Mouse (Mus musculus): ENCODE measurements around the gene Fam129c. TPM values are rescaled to one million over a fixed set of nuclear protein-coding genes. Genes with fewer than 3 reads are reported as not detected.
A peak's percentile ranks its signal among the peaks of the same experiment; 100 is the strongest.

Fam129c gene
- total and polyA plus RNA-seq, 2 experiments from 2014 or later, result 3.3 to 6.0 TPM

DNA sequence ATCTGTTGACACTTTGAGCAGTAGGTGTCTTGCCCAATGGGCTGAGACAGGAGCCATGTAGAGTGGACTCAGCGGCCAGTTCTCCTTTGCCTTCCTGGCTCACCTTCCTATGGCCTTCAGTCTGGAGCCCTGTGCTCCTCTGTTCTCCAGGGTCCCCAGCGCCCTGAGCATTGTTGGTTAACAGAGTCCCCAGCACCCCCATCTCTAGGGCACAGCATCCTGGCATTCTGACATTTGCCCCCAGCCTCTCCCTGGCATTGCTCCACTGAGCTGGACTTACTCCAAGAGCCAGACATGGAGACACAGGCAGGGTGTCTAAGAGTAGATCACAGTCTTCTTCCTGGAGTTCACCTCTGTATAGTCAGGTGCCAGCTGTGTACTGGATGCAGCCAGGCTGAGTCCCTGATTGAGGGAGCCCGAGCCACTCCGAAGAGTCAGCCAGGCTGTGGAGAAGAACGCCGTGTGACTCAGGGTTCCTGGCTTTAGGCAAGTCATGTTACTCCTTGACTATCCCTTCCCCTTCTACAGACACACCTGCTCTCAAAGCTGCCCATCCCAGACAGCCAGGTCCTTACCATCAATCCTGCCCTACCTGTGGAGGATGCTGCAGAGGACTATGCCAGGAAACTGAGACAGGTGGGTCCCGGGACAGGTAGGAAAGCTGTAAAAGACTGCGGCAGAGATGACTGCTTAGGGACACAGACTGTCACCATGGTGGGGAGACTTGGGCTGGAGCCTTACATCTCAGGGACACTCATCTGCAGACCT lies 3.7 kb upstream of the Fam129c start:
- TF ChIP-seq CTCF (IDR thresholded peaks at IDR 0.05; ENCODE audit: low read depth), result no peak
- no peaks in the 10 kb centered on the region for H3K9me3 ChIP-seq (ENCODE audit: low read length)
- 0 out of 2 replicates have a peak overlapping the region, but pooled peaks have one; percentile 24 for H3K9ac ChIP-seq (replicated peaks; ENCODE audit: low read length)
- 87% methylated on average over 8 of the region's 8 CpGs for WGBS
- peaks cover 11% of the 10 kb centered on the region for H3K4me1 ChIP-seq (ENCODE audit: insufficient read depth, low read length)
- no peak overlapping the region for H3K4me3 ChIP-seq (ENCODE audit: low read length)
- no peaks in the 10 kb centered on the region for H3K27me3 ChIP-seq (ENCODE audit: insufficient read depth, low read length)
- peak overlapping the region; percentile 98; the same call in 1 of the 2 replicates for H3K27ac ChIP-seq
- no peaks in the 10 kb centered on the region for H3K36me3 ChIP-seq (ENCODE audit: insufficient read depth, low read length)
- no peak for DNase-seq (ENCODE audit: low spot score)
- H3K4me2 ChIP-seq (ENCODE audit: low read depth, low read length), result no peak overlapping the region
- no peak for ATAC-seq

DNA sequence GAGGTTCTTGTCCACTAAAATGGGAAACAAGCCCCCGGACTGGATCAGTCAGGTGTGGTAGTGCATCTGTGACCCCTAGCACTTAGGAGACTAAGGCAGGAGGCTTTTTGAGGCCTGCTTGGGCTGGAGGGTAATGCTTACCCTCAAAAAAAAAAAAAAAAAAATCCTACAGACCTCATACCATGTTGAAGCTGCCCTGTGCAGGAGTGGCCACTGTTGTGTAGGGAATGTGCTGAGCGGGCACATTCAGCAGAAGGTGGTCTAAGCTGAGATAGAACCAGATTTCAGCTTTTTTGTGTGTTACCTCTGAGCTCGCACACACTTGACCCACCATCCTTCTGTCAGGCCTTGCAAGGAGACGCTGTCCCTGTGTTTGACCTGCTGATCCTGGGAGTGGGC lies 3.1 kb upstream of the Fam129c start:
- H3K4me2 ChIP-seq (ENCODE audit: low read depth, low read length), result no peak overlapping the region
- no peak for TF ChIP-seq CTCF (IDR thresholded peaks at IDR 0.05; ENCODE audit: low read depth)
- no peaks in the 10 kb centered on the region for H3K27me3 ChIP-seq (ENCODE audit: insufficient read depth, low read length)
- no peaks in the 10 kb centered on the region for H3K36me3 ChIP-seq (ENCODE audit: insufficient read depth, low read length)
- H3K27ac ChIP-seq, result no peak overlapping the region
- H3K9me3 ChIP-seq (ENCODE audit: low read length), result no peaks in the 10 kb centered on the region
- H3K9ac ChIP-seq (replicated peaks; ENCODE audit: low read length), result no peak overlapping the region
- 92% methylated on average over 4 of the region's 4 CpGs for WGBS
- H3K4me1 ChIP-seq (ENCODE audit: insufficient read depth, low read length), result peaks cover 11% of the 10 kb centered on the region
- DNase-seq (ENCODE audit: low spot score) (no peak), ATAC-seq (no peak)
- H3K4me3 ChIP-seq (ENCODE audit: low read length), result no peak overlapping the region

DNA sequence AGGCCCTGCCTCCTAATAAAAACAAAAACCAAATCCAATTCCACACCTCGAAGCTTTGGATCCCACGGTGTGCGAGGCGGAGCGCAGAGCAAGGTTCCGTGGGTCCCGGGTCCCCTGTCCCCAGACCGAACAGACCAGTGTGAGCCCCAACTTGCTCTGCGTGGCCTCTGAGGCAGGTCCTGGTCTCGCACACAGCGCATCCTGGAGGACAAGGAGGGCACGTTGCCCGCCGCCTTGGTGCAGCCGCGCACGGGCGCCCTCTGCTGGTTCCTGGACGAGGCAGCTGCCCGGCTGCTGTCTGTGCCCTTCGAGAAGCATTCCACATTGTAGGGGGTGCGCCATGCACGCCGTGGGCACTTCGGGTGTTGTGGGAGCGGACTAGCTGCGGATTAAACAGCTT lies 1.6 kb upstream of the Fam129c start:
- peak overlapping the region; percentile 25 for H3K4me2 ChIP-seq (ENCODE audit: low read depth, low read length)
- H3K36me3 ChIP-seq (ENCODE audit: insufficient read depth, low read length), result no peaks in the 10 kb centered on the region
- H3K4me1 ChIP-seq (ENCODE audit: insufficient read depth, low read length), result peaks cover 11% of the 10 kb centered on the region
- ATAC-seq, result peak; percentile 50
- H3K27ac ChIP-seq, result no peak overlapping the region
- no peak overlapping the region for H3K4me3 ChIP-seq (ENCODE audit: low read length)
- H3K27me3 ChIP-seq (ENCODE audit: insufficient read depth, low read length), result peaks cover 4% of the 10 kb centered on the region; the same call in 1 of the 2 replicates
- TF ChIP-seq CTCF (IDR thresholded peaks at IDR 0.05; ENCODE audit: low read depth), result peak; percentile 100
- DNase-seq (ENCODE audit: low spot score), result peak; percentile 91
- WGBS, result 8% methylated on average over 27 of the region's 27 CpGs
- H3K9ac ChIP-seq (replicated peaks; ENCODE audit: low read length), result 0 out of 2 replicates have a peak overlapping the region, but pooled peaks have one; percentile 21
- no peaks in the 10 kb centered on the region for H3K9me3 ChIP-seq (ENCODE audit: low read length)

DNA sequence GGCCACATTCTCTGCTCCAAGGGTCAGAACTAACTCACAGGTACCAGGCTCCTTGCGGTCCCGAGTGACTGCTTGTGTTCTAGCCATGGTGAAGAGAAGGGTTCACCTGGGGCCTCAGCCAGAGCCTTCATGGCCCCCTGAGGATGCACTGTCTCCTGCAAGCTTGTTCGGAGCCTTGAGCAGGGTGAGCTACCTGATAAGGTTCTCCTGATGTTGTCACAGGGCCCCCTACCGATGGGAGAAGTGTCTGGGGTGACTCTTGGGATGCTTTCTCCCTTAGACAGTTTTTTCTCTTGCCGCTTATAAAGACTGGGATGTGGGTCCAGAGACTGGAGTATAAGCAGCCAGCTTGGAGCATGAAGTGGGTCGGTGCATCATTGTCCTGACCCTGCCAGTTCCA lies 1.1 kb upstream of the Fam129c start:
- 63% methylated on average over 6 of the region's 6 CpGs for WGBS
- Histone ChIP-seq H3K9ac (replicated peaks; ENCODE audit: low read length) (no peak overlapping the region), H3K4me2 (ENCODE audit: low read depth, low read length) (peak overlapping the region; percentile 25; the same call in 1 of the 2 replicates)

DNA sequence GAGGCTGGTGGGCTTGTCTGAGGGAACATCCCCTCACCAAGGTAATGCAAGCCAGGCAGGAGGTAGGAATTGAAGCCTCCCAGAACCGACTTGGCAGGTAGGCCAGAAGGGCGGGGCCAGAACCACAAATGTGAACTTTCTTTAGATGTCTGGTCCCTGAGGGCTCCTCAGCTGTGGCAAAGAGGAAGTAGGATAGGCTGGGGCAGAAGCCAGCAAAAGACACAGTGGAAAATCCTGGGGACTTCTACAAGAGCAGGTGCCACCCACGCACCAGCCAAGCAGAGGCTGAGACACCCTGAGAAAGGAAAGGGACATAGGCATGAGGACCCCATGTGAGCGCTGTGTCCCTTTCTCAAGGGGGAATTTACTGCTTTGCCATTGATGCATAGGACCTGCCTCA lies 650 bp upstream of the Fam129c start:
- Histone ChIP-seq H3K9me3 (ENCODE audit: low read length) (no peaks in the 10 kb centered on the region), H3K27ac (no peak overlapping the region), H3K9ac (replicated peaks; ENCODE audit: low read length) (no peak overlapping the region), H3K36me3 (ENCODE audit: insufficient read depth, low read length) (no peaks in the 10 kb centered on the region), H3K27me3 (ENCODE audit: insufficient read depth, low read length) (peaks cover 4% of the 10 kb centered on the region; the same call in 1 of the 2 replicates), H3K4me2 (ENCODE audit: low read depth, low read length) (no peak overlapping the region), H3K4me3 (ENCODE audit: low read length) (no peak overlapping the region), H3K4me1 (ENCODE audit: insufficient read depth, low read length) (peaks cover 11% of the 10 kb centered on the region)
- no peak for TF ChIP-seq CTCF (IDR thresholded peaks at IDR 0.05; ENCODE audit: low read depth)
- ATAC-seq (no peak), DNase-seq (ENCODE audit: low spot score) (no peak)
- 82% methylated on average over 4 of the region's 4 CpGs for WGBS

More for the DNA sequence above, 1.1 kb upstream of the Fam129c start:
- no peak overlapping the region for H3K27ac ChIP-seq
- H3K4me3 ChIP-seq (ENCODE audit: low read length), result no peak overlapping the region
- peaks cover 11% of the 10 kb centered on the region for H3K4me1 ChIP-seq (ENCODE audit: insufficient read depth, low read length)
- TF ChIP-seq CTCF (IDR thresholded peaks at IDR 0.05; ENCODE audit: low read depth), result no peak
- peaks cover 4% of the 10 kb centered on the region; the same call in 1 of the 2 replicates for H3K27me3 ChIP-seq (ENCODE audit: insufficient read depth, low read length)
- DNase-seq (ENCODE audit: low spot score) (no peak), ATAC-seq (no peak)
- no peaks in the 10 kb centered on the region for H3K9me3 ChIP-seq (ENCODE audit: low read length)
- H3K36me3 ChIP-seq (ENCODE audit: insufficient read depth, low read length), result no peaks in the 10 kb centered on the region

DNA sequence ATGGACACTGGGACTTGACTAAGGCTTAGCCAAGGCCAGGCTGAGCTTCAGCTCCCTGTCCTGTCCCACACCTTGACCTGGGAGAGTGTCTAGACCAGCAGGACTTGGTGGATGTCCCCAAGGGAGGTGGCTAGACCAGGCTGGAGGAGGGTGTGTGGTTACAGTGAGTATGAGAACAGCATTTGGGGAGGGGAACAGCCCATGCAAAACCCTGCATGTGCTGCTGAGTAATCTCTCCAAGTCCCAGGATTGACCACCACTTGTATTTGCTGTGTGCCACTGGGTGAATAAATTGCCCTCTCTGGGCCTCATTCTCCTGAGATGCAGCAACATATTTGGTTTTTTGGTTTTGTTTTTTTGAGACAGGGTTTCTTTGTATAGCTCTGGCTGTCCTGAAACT lies 927 bp downstream of the Fam129c start:
- no peak overlapping the region for H3K4me2 ChIP-seq (ENCODE audit: low read depth, low read length)
- no peaks in the 10 kb centered on the region for H3K36me3 ChIP-seq (ENCODE audit: insufficient read depth, low read length)
- no peak overlapping the region for H3K9ac ChIP-seq (replicated peaks; ENCODE audit: low read length)
- peaks cover 4% of the 10 kb centered on the region for H3K4me1 ChIP-seq (ENCODE audit: insufficient read depth, low read length)
- H3K27me3 ChIP-seq (ENCODE audit: insufficient read depth, low read length), result peaks cover 19% of the 10 kb centered on the region
- H3K9me3 ChIP-seq (ENCODE audit: low read length), result no peaks in the 10 kb centered on the region
- ATAC-seq (no peak), DNase-seq (ENCODE audit: low spot score) (no peak)
- no peak overlapping the region for H3K27ac ChIP-seq
- no peak for TF ChIP-seq CTCF (IDR thresholded peaks at IDR 0.05; ENCODE audit: low read depth)
- H3K4me3 ChIP-seq (ENCODE audit: low read length), result no peak overlapping the region

DNA sequence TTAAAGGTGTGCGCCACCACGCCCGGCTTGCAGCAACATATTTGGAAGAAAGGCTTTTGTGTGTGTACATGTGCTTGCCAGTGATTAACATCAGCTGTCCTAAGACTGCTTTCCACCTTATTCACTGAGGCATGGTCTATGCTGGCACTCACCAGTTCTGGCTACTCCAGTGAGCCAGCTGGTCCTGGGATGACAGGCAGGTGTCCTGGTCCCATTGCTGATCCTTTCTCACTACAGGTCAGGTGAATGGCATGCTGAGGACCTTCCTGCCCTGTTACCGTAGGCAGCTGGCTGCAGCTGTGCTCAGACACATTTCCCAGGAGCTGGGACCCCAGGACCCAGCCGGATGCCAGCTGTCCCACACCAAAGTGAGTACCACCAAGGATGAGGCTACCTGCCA lies 1.4 kb downstream of the Fam129c start:
- Histone ChIP-seq H3K36me3 (ENCODE audit: insufficient read depth, low read length) (no peaks in the 10 kb centered on the region), H3K4me1 (ENCODE audit: insufficient read depth, low read length) (peaks cover 4% of the 10 kb centered on the region; the same call in 1 of the 2 replicates), H3K4me2 (ENCODE audit: low read depth, low read length) (no peak overlapping the region), H3K4me3 (ENCODE audit: low read length) (no peak overlapping the region), H3K27me3 (ENCODE audit: insufficient read depth, low read length) (peaks cover 22% of the 10 kb centered on the region), H3K9ac (replicated peaks; ENCODE audit: low read length) (no peak overlapping the region), H3K27ac (no peak overlapping the region), H3K9me3 (ENCODE audit: low read length) (no peaks in the 10 kb centered on the region)
- ATAC-seq, result no peak
- WGBS, result 81% methylated on average over 5 of the region's 5 CpGs
- DNase-seq (ENCODE audit: low spot score), result no peak
- no peak for TF ChIP-seq CTCF (IDR thresholded peaks at IDR 0.05; ENCODE audit: low read depth)
